Mouse (Mus musculus): Measurements from ENCODE around the gene Catsperz. TPM values are rescaled to one million over a fixed set of nuclear protein-coding genes. Genes with fewer than 3 reads are reported as not detected.

Gene Catsperz
- polyA plus RNA-seq, 2 experiments: 5.4 to 5.6 TPM

GRCm38 (mm10) chr19:6970460-6971085, 45.4 kb upstream of the Catsperz start:
- no peaks in the 10 kb centered on the region for H3K9me3 ChIP-seq (ENCODE audit: control insufficient read depth, low read length)
- DNase-seq (ENCODE audit: low spot score) (no peak), ATAC-seq (ENCODE audit: low FRiP score, low read depth) (no peak)
- 0 out of 2 replicates have a peak overlapping the region, but pooled peaks have one; percentile 63 for H3K9ac ChIP-seq (ENCODE audit: low read depth, low read length, severe bottlenecking)
- H3K27me3 ChIP-seq (ENCODE audit: control insufficient read depth, insufficient read depth, low read length): no peaks in the 10 kb centered on the region
- WGBS: 22% methylated on average over 11 of the region's 11 CpGs
- peak overlapping the region; percentile 61 for H3K4me3 ChIP-seq (replicated peaks; ENCODE audit: low read length)
- H3K27ac ChIP-seq (replicated peaks; ENCODE audit: low read depth, low read length): no peak overlapping the region
- no peak for TF ChIP-seq POLR2A (IDR thresholded peaks at IDR 0.05; ENCODE audit: borderline replicate concordance, extremely low read depth, insufficient read depth, insufficient read length)
- peaks cover 21% of the 10 kb centered on the region for H3K4me1 ChIP-seq (ENCODE audit: control insufficient read depth, insufficient read depth, low read length)
- H3K4me2 ChIP-seq (replicated peaks; ENCODE audit: low read depth, low read length, severe bottlenecking): peak overlapping the region; percentile 61
- H3K36me3 ChIP-seq (ENCODE audit: control insufficient read depth, insufficient read depth, low read length): peaks cover 10% of the 10 kb centered on the region

DNA sequence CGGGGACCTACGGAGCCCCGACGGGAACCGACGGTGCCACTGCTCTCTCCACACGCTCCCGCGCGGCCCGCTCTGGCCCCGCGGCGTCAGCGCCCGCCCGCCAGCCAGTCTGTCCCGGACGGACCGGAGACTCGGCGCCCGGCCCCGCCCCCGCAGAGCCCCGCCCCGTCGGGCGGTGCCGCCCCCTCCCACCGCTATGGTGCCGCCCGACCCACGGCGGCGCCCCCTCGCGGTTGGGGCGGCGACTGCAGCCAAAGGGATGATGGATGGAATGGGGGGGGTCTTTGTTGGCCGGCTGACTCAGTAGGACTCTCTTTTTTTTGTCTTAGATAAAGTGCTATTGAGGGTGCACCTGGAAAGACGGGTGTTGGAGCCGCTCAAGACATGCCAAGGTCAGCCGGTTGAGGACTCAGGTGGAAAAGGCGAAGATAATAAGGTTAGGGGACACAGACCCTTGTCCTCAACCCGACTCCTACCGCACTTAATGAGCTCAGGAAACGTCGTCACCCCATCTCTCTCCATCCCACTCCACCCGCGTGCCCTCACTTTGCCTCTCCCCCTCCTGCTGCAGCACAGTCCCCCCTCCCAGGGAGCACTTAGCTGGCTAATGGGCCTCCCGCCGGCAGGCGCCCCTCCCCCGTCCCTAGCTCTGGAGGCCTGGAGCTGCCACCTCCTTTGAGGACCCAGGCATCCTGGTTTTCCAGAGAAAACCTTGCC, 44.6 kb upstream of the Catsperz start:
- H3K4me3 ChIP-seq (replicated peaks; ENCODE audit: low read length): peak overlapping the region; percentile 61
- no peaks in the 10 kb centered on the region for H3K9me3 ChIP-seq (ENCODE audit: control insufficient read depth, low read length)
- H3K27ac ChIP-seq (replicated peaks; ENCODE audit: low read depth, low read length): no peak overlapping the region
- H3K4me1 ChIP-seq (ENCODE audit: control insufficient read depth, insufficient read depth, low read length): peaks cover 21% of the 10 kb centered on the region
- H3K27me3 ChIP-seq (ENCODE audit: control insufficient read depth, insufficient read depth, low read length): no peaks in the 10 kb centered on the region
- ATAC-seq (ENCODE audit: low FRiP score, low read depth) (peak; percentile 73), DNase-seq (ENCODE audit: low spot score) (peak; percentile 30)
- H3K4me2 ChIP-seq (replicated peaks; ENCODE audit: low read depth, low read length, severe bottlenecking): peak overlapping the region; percentile 61
- peak; percentile 69; the same call in 1 of the 2 replicates for TF ChIP-seq POLR2A (IDR thresholded peaks at IDR 0.05; ENCODE audit: borderline replicate concordance, extremely low read depth, insufficient read depth, insufficient read length)
- H3K36me3 ChIP-seq (ENCODE audit: control insufficient read depth, insufficient read depth, low read length): peaks cover 18% of the 10 kb centered on the region
- H3K9ac ChIP-seq (ENCODE audit: low read depth, low read length, severe bottlenecking): peak overlapping the region; percentile 63
- WGBS: under 1% methylated on average over 44 of the region's 55 CpGs

DNA sequence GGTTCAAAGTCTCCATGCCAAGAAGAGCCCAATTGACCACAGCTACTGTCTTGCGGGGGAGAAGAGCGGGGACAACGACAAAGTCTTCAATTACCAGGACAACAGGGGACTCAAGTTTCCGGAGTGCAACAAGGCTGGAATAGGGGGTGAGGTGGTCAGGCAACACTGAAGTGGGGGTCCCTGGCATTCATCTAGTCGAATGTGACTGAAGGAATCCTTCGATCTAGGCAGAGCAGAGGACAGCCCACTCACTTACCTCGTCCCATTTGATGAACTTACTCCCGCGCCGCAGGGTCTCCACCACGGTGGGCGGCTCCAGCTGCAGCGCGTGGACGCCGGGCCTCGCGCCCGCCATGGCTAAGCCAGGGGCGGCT, 44.1 kb upstream of the Catsperz start:
- Histone ChIP-seq H3K36me3 (ENCODE audit: control insufficient read depth, insufficient read depth, low read length) (peaks cover 23% of the 10 kb centered on the region), H3K27ac (replicated peaks; ENCODE audit: low read depth, low read length) (no peak overlapping the region), H3K9me3 (ENCODE audit: control insufficient read depth, low read length) (no peaks in the 10 kb centered on the region), H3K4me2 (replicated peaks; ENCODE audit: low read depth, low read length, severe bottlenecking) (peak overlapping the region; percentile 61), H3K27me3 (ENCODE audit: control insufficient read depth, insufficient read depth, low read length) (no peaks in the 10 kb centered on the region), H3K4me3 (replicated peaks; ENCODE audit: low read length) (peak overlapping the region; percentile 61), H3K4me1 (ENCODE audit: control insufficient read depth, insufficient read depth, low read length) (peaks cover 21% of the 10 kb centered on the region), H3K9ac (ENCODE audit: low read depth, low read length, severe bottlenecking) (peak overlapping the region; percentile 63)
- peak; percentile 39 for DNase-seq (ENCODE audit: low spot score)
- ATAC-seq (ENCODE audit: low FRiP score, low read depth): peak; percentile 46
- no peak for TF ChIP-seq POLR2A (IDR thresholded peaks at IDR 0.05; ENCODE audit: borderline replicate concordance, extremely low read depth, insufficient read depth, insufficient read length)
- 1% methylated on average over 12 of the region's 20 CpGs for WGBS

DNA sequence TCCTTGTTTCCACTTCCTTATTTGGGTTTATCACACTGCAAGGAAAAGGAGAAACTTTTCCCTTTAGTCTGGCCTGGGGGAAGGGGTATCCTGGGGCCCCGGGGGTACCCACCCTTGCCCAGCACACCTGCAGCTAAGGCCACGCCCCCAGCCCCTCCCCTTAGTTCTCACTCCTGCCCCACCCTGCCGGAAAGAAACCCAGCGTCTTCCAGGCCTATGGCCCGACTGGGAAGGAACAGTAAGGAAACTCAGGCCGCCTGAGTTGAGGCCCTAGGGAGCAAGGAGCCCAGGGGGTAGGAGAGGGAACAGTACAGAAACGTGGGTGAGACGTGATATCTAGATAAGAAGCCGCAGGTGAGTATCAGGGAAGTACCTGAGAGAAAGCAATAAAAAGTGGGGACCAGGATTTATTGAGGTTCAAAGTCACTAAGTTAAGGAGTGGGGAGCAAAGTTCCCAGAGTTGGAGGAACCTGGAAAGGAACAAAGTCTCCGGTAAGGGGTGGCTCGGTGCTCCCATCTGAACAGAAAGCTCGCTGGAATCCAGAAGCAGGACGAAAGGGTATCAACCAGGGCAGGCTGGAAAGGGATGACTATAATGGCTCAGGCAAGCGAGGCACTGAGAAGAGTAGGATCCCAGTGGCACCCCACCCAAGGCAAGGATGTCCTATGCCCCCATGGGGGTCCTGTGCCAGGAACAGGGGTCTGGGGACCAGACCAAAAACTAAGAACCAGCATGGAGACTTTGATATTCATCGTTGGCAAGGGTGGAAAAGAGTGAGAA, 43.5 kb upstream of the Catsperz start:
- peak overlapping the region; percentile 61 for H3K4me2 ChIP-seq (replicated peaks; ENCODE audit: low read depth, low read length, severe bottlenecking)
- no peak overlapping the region for H3K27ac ChIP-seq (replicated peaks; ENCODE audit: low read depth, low read length)
- DNase-seq (ENCODE audit: low spot score): no peak
- H3K9ac ChIP-seq (ENCODE audit: low read depth, low read length, severe bottlenecking): peak overlapping the region; percentile 63
- no peaks in the 10 kb centered on the region for H3K9me3 ChIP-seq (ENCODE audit: control insufficient read depth, low read length)
- H3K36me3 ChIP-seq (ENCODE audit: control insufficient read depth, insufficient read depth, low read length): peaks cover 26% of the 10 kb centered on the region
- H3K4me3 ChIP-seq (replicated peaks; ENCODE audit: low read length): peak overlapping the region; percentile 61
- H3K4me1 ChIP-seq (ENCODE audit: control insufficient read depth, insufficient read depth, low read length): peaks cover 21% of the 10 kb centered on the region
- ATAC-seq (ENCODE audit: low FRiP score, low read depth): no peak
- H3K27me3 ChIP-seq (ENCODE audit: control insufficient read depth, insufficient read depth, low read length): no peaks in the 10 kb centered on the region
- WGBS: 12% methylated on average over 15 of the region's 15 CpGs
- TF ChIP-seq POLR2A (IDR thresholded peaks at IDR 0.05; ENCODE audit: borderline replicate concordance, extremely low read depth, insufficient read depth, insufficient read length): no peak

DNA sequence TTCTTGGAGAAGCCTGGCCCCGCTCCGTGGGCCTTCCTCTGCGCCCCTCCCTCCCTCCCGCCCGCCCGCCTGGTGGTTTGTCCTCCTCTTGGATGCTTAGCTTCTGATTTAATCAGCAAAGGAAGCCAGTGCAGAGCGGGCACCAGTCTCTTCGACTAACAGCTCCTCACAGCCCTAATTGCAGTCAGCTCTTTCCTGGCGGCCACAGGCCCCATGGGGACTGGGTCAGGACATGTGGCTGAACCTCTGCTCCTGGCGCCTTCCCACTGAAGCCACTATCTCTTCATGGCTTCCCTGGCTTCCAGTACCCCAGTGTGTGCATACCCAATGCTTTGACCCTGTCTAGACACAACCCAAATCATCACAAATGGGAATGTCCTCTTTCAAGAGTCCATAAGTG, 31.3 kb upstream of the Catsperz start:
- WGBS: 74% methylated on average over 10 of the region's 10 CpGs
- no peak for ATAC-seq (ENCODE audit: low FRiP score, low read depth)
- H3K9ac ChIP-seq (ENCODE audit: low read depth, low read length, severe bottlenecking): no peak overlapping the region
- no peaks in the 10 kb centered on the region for H3K9me3 ChIP-seq (ENCODE audit: control insufficient read depth, low read length)
- H3K27ac ChIP-seq (replicated peaks; ENCODE audit: low read depth, low read length): no peak overlapping the region
- DNase-seq (ENCODE audit: low spot score): no peak
- peaks cover 10% of the 10 kb centered on the region for H3K4me1 ChIP-seq (ENCODE audit: control insufficient read depth, insufficient read depth, low read length)
- H3K4me3 ChIP-seq (replicated peaks; ENCODE audit: low read length): no peak overlapping the region
- no peak overlapping the region for H3K4me2 ChIP-seq (replicated peaks; ENCODE audit: low read depth, low read length, severe bottlenecking)
- TF ChIP-seq POLR2A (IDR thresholded peaks at IDR 0.05; ENCODE audit: borderline replicate concordance, extremely low read depth, insufficient read depth, insufficient read length): no peak
- H3K27me3 ChIP-seq (ENCODE audit: control insufficient read depth, insufficient read depth, low read length): no peaks in the 10 kb centered on the region
- H3K36me3 ChIP-seq (ENCODE audit: control insufficient read depth, insufficient read depth, low read length): peaks cover 69% of the 10 kb centered on the region

Measured in limb, embryonic 14.5 days (tissue).